Mouse (Mus musculus): ENCODE results near the gene Nppc.

The Nppc gene

GRCm38 (mm10) chr1:86652675-86653074, 17.7 kb downstream of the Nppc start:
- DNase-seq (ENCODE audit: low spot score in 2 of 2): no peak

GRCm38 (mm10) chr1:86650272-86650671, 20.1 kb downstream of the Nppc start:
- peak; percentile 70 to 90 for DNase-seq (ENCODE audit: low spot score in 2 of 2)

GRCm38 (mm10) chr1:86647517-86647916, 22.9 kb downstream of the Nppc start:
- DNase-seq (ENCODE audit: low spot score in 2 of 2): no peak

GRCm38 (mm10) chr1:86643101-86643809, 27.1 kb downstream of the Nppc start:
- no peak for DNase-seq (ENCODE audit: low spot score in 2 of 2)

- no peak for DNase-seq (ENCODE audit: low spot score in 2 of 2)
These were observed 35.5 kb downstream of the Nppc start for GRCm38 (mm10) chr1:86634751-86635359.

GRCm38 (mm10) chr1:86633840-86634750, 36.3 kb downstream of the Nppc start:
- DNase-seq (ENCODE audit: low spot score in 2 of 2): no peak

- DNase-seq (ENCODE audit: low spot score in 2 of 2): no peak
These were observed 36.9 kb downstream of the Nppc start for GRCm38 (mm10) chr1:86633434-86633833.

GRCm38 (mm10) chr1:86632732-86633380, 37.5 kb downstream of the Nppc start:
- no peak for DNase-seq (ENCODE audit: low spot score in 2 of 2)

- no peak for DNase-seq (ENCODE audit: low spot score in 2 of 2)
These were observed 39.8 kb downstream of the Nppc start for GRCm38 (mm10) chr1:86630527-86630926.

- DNase-seq (ENCODE audit: low spot score in 2 of 2): no peak
These were observed 40.4 kb downstream of the Nppc start for GRCm38 (mm10) chr1:86629936-86630335.

- DNase-seq (ENCODE audit: low spot score in 2 of 2): no peak
These were observed 42.1 kb downstream of the Nppc start for GRCm38 (mm10) chr1:86628270-86628669.

- no peak for DNase-seq (ENCODE audit: low spot score in 2 of 2)
These were observed 47.1 kb downstream of the Nppc start for GRCm38 (mm10) chr1:86623001-86624000.

- no peak for DNase-seq (ENCODE audit: low spot score in 2 of 2)
These were observed 48.1 kb downstream of the Nppc start for GRCm38 (mm10) chr1:86622296-86622695.

- DNase-seq (ENCODE audit: low spot score in 2 of 2): peak; percentile 88 to 89
These were observed 51.8 kb downstream of the Nppc start for GRCm38 (mm10) chr1:86618454-86619125.

Data from right cerebral cortex, adult 2 months (tissue).